ENCODE assay signal across 15 mouse cellular contexts in the genomic region with DNA sequence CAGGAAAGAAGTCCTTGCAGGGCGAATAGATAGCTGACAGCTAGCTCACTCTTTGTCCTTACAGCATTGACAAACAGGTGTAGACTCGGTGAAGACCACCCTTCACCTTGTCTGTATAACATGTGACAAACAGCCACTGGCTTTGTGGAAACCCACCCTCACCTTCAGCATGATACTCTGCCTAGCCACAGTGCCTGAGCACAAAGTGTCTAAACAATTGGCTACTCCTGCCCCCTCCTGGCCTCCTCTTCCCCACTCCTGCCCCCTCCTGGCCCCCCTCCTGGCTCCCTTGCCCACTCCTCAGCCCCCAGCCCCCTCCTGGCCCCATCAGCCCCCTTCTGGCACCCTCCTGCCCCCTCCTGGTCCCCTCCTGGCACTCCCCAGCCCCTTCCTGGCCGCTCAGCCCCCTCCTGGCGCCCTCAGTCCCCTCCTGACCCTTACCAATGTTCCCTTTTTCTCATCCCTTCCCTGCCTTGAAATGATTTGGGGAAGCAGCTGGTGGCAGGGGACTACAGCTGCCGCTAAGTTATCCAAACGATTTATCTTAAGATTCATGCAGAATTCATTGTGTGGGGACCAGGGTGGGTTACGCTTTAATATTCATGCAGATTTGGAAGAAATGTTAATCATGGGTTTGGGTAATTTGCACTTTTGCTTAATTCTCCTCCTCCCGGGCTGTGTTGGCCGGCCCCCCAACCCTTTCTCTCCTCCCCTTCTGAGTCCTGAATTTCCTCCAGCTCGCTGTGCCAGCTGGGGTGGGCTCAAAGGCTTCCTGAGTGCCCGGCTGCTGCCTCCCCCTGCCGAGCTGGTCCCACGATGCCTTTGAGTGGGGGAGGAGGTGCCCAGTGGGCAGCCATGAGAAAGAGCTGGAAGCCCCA.
A peak's percentile ranks its signal among the peaks of the same experiment; 100 is the strongest.
DNase-seq lines count a peak whose midpoint lies in the region; ATAC-seq and TF ChIP-seq lines count a peak whose summit lies in the region.
"Had no signal": no experiment of that assay in that cellular context is flagged by ENCODE, and none has a peak within 500 bp of the region (broad histone marks: within the 10 kb centered on the region; RNA-seq: fewer than 3 reads in every experiment).

No protein-coding gene starts in this region.

- ATAC-seq in embryonic facial prominence, embryonic 15.5 days (ENCODE audit: insufficient number of reproducible peaks, low FRiP score, low TSS enrichment, low read depth): no peak
- peak; percentile 69 for ATAC-seq in hindbrain, embryonic 15.5 days (ENCODE audit: low FRiP score, low read depth)
- 0 out of 2 replicates have a peak, but pooled peaks have one; percentile 44 for ATAC-seq in midbrain, postnatal 0 days (ENCODE audit: low FRiP score)
- no peak for ATAC-seq in megakaryocyte-erythroid progenitor cell, adult 5-6 weeks (replicated peaks; ENCODE audit: low FRiP score, low TSS enrichment, poor library complexity, severe bottlenecking)

- H3K4me3 ChIP-seq in layer of hippocampus, adult 2 months: no peak overlapping the region
- H3K4me3 ChIP-seq in embryonic facial prominence, embryonic 15.5 days (replicated peaks): no peak overlapping the region
- no peak overlapping the region for H3K4me3 ChIP-seq in hindbrain, embryonic 15.5 days
- H3K4me3 ChIP-seq in midbrain, postnatal 0 days (ENCODE audit: low read depth, low read length): no peak overlapping the region
- H3K4me3 ChIP-seq: embryonic facial prominence, embryonic 12.5 days; limb, embryonic 13.5 days; myocyte had no signal

- H3K36me3 ChIP-seq in embryonic facial prominence, embryonic 15.5 days: no peaks in the 10 kb centered on the region
- no peaks in the 10 kb centered on the region for H3K36me3 ChIP-seq in hindbrain, embryonic 15.5 days
- no peaks in the 10 kb centered on the region for H3K36me3 ChIP-seq in midbrain, postnatal 0 days (ENCODE audit: insufficient read depth, low read length)
- H3K36me3 ChIP-seq: embryonic facial prominence, embryonic 12.5 days; limb, embryonic 13.5 days had no signal

- peak; percentile 19 to 42 for DNase-seq in layer of hippocampus, adult 2 months (ENCODE audit: low spot score in 2 of 2)
- DNase-seq in layer of hippocampus, postnatal 25 days (ENCODE audit: extremely low spot score in 1 of 2, low spot score in 1 of 2): no peak
- DNase-seq in midbrain, postnatal 0 days (ENCODE audit: low spot score): peak; percentile 67
- no peak for DNase-seq in heart, postnatal 10 days
- no peak for DNase-seq in urinary bladder, postnatal 4 days (ENCODE audit: low spot score in 2 of 2)
- DNase-seq: adrenal gland, postnatal 14 days; cerebellum, adult 9-10 months; heart, postnatal 14 days; spleen, adult 18-20 months had no signal

- 15% methylated on average over 13 of the region's 13 CpGs for WGBS in embryonic facial prominence, embryonic 15.5 days
- WGBS in hindbrain, embryonic 15.5 days: 11% methylated on average over 13 of the region's 13 CpGs
- WGBS in midbrain, postnatal 0 days: 13% methylated on average over 13 of the region's 13 CpGs

- no peak overlapping the region for H3K9ac ChIP-seq in embryonic facial prominence, embryonic 15.5 days
- H3K9ac ChIP-seq in hindbrain, embryonic 15.5 days: no peak overlapping the region
- H3K9ac ChIP-seq in midbrain, postnatal 0 days (replicated peaks; ENCODE audit: low read length, poor library complexity, severe bottlenecking): 0 out of 2 replicates have a peak overlapping the region, but pooled peaks have one; percentile 33
- H3K9ac ChIP-seq: embryonic facial prominence, embryonic 12.5 days; limb, embryonic 13.5 days had no signal

- no peaks in the 10 kb centered on the region for H3K9me3 ChIP-seq in embryonic facial prominence, embryonic 15.5 days (replicated peaks)
- no peaks in the 10 kb centered on the region for H3K9me3 ChIP-seq in hindbrain, embryonic 15.5 days
- H3K9me3 ChIP-seq in midbrain, postnatal 0 days (ENCODE audit: low read length): no peaks in the 10 kb centered on the region
- H3K9me3 ChIP-seq: limb, embryonic 13.5 days had no signal

- H3K4me1 ChIP-seq in embryonic facial prominence, embryonic 15.5 days: peaks cover 15% of the 10 kb centered on the region
- peaks cover 27% of the 10 kb centered on the region for H3K4me1 ChIP-seq in hindbrain, embryonic 15.5 days (replicated peaks)
- H3K4me1 ChIP-seq in midbrain, postnatal 0 days (ENCODE audit: insufficient read depth, low read length): peaks cover 5% of the 10 kb centered on the region; the same call in 1 of the 2 replicates

- no peak for TF ChIP-seq CTCF in layer of hippocampus, adult 2 months (conservative IDR thresholded peaks at IDR 0.05)
- TF ChIP-seq CTCF in midbrain, postnatal 0 days (IDR thresholded peaks at IDR 0.05): no peak

- H3K4me2 ChIP-seq in embryonic facial prominence, embryonic 15.5 days (replicated peaks): peak overlapping the region; percentile 20; the same call in 1 of the 2 replicates
- peak overlapping the region; percentile 8 for H3K4me2 ChIP-seq in hindbrain, embryonic 15.5 days
- no peak overlapping the region for H3K4me2 ChIP-seq in midbrain, postnatal 0 days (ENCODE audit: low read depth, low read length, poor library complexity, severe bottlenecking)
- H3K4me2 ChIP-seq: embryonic facial prominence, embryonic 12.5 days; limb, embryonic 13.5 days had no signal

- H3K27ac ChIP-seq in layer of hippocampus, adult 2 months: peak overlapping the region; percentile 43; the same call in 1 of the 2 replicates
- H3K27ac ChIP-seq in embryonic facial prominence, embryonic 15.5 days (replicated peaks): no peak overlapping the region; the same call in 1 of the 2 replicates
- H3K27ac ChIP-seq in hindbrain, embryonic 15.5 days (replicated peaks): peak overlapping the region; percentile 37; the same call in 1 of the 2 replicates
- H3K27ac ChIP-seq in midbrain, postnatal 0 days (ENCODE audit: low read depth, low read length): no peak overlapping the region
- H3K27ac ChIP-seq: embryonic facial prominence, embryonic 12.5 days; limb, embryonic 13.5 days had no signal

- no peaks in the 10 kb centered on the region for H3K27me3 ChIP-seq in embryonic facial prominence, embryonic 15.5 days
- H3K27me3 ChIP-seq in hindbrain, embryonic 15.5 days: no peaks in the 10 kb centered on the region
- no peaks in the 10 kb centered on the region for H3K27me3 ChIP-seq in midbrain, postnatal 0 days (ENCODE audit: insufficient read depth, low read length)

- intact Hi-C loops in heart, postnatal 10 days (cut with DNase I): no loop called here

Comparison
In these comparisons a context has a peak if more than half of its experiments do, and no peak if none do; other contexts are left out.
1. DNase-seq: peak in layer of hippocampus, adult 2 months (2 of 2) and midbrain, postnatal 0 days (single experiment); none in layer of hippocampus, postnatal 25 days (0 of 2), heart, postnatal 10 days (0 of 2) and urinary bladder, postnatal 4 days (0 of 2).
2. H3K27ac ChIP-seq: peak in layer of hippocampus, adult 2 months (single experiment) and hindbrain, embryonic 15.5 days (single experiment); none in embryonic facial prominence, embryonic 15.5 days (single experiment) and midbrain, postnatal 0 days (single experiment).
3. ATAC-seq: peak in hindbrain, embryonic 15.5 days (single experiment) and midbrain, postnatal 0 days (single experiment); none in embryonic facial prominence, embryonic 15.5 days (single experiment) and megakaryocyte-erythroid progenitor cell, adult 5-6 weeks (single experiment).